Mouse (Mus musculus): ENCODE results near the gene Stab2.
A peak's percentile ranks its signal among the peaks of the same experiment; 100 is the strongest.

The Stab2 gene

GRCm38 (mm10) chr10:86891066-86891465, 116.8 kb downstream of the Stab2 start:
- DNase-seq (ENCODE audit: low read depth), result no peak

- no peak for DNase-seq (ENCODE audit: low read depth)
Measured at GRCm38 (mm10) chr10:86890166-86890930, 117.5 kb downstream of the Stab2 start.

- DNase-seq (ENCODE audit: low read depth), result no peak
Measured at GRCm38 (mm10) chr10:86889440-86889839, 118.4 kb downstream of the Stab2 start.

- DNase-seq (ENCODE audit: low read depth), result no peak
Measured at GRCm38 (mm10) chr10:86886434-86886833, 121.4 kb downstream of the Stab2 start.

- no peak for DNase-seq (ENCODE audit: low read depth)
Measured at GRCm38 (mm10) chr10:86881448-86881847, 126.4 kb downstream of the Stab2 start.

GRCm38 (mm10) chr10:86880071-86880806, 127.6 kb downstream of the Stab2 start:
- DNase-seq (ENCODE audit: low read depth), result no peak

GRCm38 (mm10) chr10:86878721-86879120, 129.1 kb downstream of the Stab2 start:
- no peak for DNase-seq (ENCODE audit: low read depth)

GRCm38 (mm10) chr10:86872591-86872990, 135.2 kb downstream of the Stab2 start:
- no peak for DNase-seq (ENCODE audit: low read depth)

GRCm38 (mm10) chr10:86872121-86872520, 135.7 kb downstream of the Stab2 start:
- no peak for DNase-seq (ENCODE audit: low read depth)

GRCm38 (mm10) chr10:86863429-86863828, 144.4 kb downstream of the Stab2 start:
- DNase-seq (ENCODE audit: low read depth), result peak; percentile 12

- DNase-seq (ENCODE audit: low read depth), result no peak
Measured at GRCm38 (mm10) chr10:86862496-86862895, 145.3 kb downstream of the Stab2 start.

GRCm38 (mm10) chr10:86860396-86860795, 147.4 kb downstream of the Stab2 start:
- no peak for DNase-seq (ENCODE audit: low read depth)

GRCm38 (mm10) chr10:86853433-86853832, 154.4 kb downstream of the Stab2 start:
- DNase-seq (ENCODE audit: low read depth), result no peak

GRCm38 (mm10) chr10:86852160-86852559, 155.7 kb downstream of the Stab2 start:
- no peak for DNase-seq (ENCODE audit: low read depth)

GRCm38 (mm10) chr10:86849508-86849907, 158.3 kb downstream of the Stab2 start:
- DNase-seq (ENCODE audit: low read depth), result no peak

GRCm38 (mm10) chr10:86849087-86849486, 158.7 kb downstream of the Stab2 start:
- DNase-seq (ENCODE audit: low read depth), result no peak

GRCm38 (mm10) chr10:86846926-86847467, 160.8 kb downstream of the Stab2 start:
- DNase-seq (ENCODE audit: low read depth), result no peak

- no peak for DNase-seq (ENCODE audit: low read depth)
Measured at GRCm38 (mm10) chr10:86842659-86843058, 165.2 kb downstream of the Stab2 start.

GRCm38 (mm10) chr10:86838827-86839226, 169.0 kb downstream of the Stab2 start:
- no peak for DNase-seq (ENCODE audit: low read depth)

GRCm38 (mm10) chr10:86836784-86837183, 171.0 kb downstream of the Stab2 start:
- no peak for DNase-seq (ENCODE audit: low read depth)

GRCm38 (mm10) chr10:86829515-86829914, 178.3 kb downstream of the Stab2 start:
- peak; percentile 18 for DNase-seq (ENCODE audit: low read depth)

GRCm38 (mm10) chr10:86828221-86829135, 179.3 kb downstream of the Stab2 start:
- no peak for DNase-seq (ENCODE audit: low read depth)
